Mouse (Mus musculus) A20 (cell line): ENCODE measurements around the gene 9330161L09Rik.

Experiments used
- DNase-seq: peaks from one replicate; pipeline ENCODE4 v3.0.0-alpha.2; 2011; ENCODE audit warnings: low read depth, low spot score

Gene 9330161L09Rik

DNA sequence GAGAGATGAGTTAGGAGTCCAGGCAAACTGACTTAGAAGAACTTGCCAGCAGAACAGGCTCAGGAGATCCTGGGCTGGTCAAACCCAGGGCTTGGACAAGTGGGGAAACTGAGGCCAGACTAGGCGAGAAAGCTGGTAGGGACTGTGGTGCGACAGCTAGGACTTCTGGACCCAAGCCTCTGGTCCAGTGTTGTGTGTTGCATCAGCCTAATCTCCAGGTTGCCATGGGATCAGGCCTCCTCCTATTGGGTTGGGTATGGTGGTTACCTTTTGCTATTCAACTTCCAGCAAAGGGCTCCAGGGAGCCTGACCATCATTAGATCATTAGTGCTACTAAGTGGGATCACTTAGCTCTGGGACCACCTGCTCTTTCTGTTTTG is 18.3 kb downstream of the 9330161L09Rik start:
- no peak for DNase-seq

GRCm38 (mm10) chr12:103388505-103389347 is 18.9 kb downstream of the 9330161L09Rik start, which contains the start of gene Otub2:
Gene Otub2 (plus strand): TSS chr12:103388682.
- peak; percentile 97 for DNase-seq

DNA sequence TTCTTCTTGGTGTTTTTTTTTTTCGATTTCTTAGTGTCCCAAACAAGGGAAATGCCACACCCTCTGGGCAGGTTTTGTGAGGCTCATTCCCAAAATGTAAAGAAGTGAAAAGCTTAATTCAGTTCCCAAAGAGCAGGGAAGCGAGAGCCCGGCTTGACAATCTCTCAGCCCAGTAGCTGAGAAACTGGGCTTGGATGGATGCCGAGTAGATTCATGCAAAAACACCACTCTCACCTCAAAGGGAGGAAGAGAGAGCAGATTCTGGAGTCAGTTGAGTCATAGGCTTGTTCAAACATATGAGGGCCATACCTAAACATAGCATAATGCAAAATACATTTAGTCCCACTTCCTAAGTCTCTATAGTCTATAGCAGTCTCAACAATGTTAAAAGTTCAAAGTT is 27.4 kb downstream of the 9330161L09Rik start:
- no peak for DNase-seq

GRCm38 (mm10) chr12:103376774-103377173 is 30.8 kb downstream of the 9330161L09Rik start:
- no peak for DNase-seq

DNA sequence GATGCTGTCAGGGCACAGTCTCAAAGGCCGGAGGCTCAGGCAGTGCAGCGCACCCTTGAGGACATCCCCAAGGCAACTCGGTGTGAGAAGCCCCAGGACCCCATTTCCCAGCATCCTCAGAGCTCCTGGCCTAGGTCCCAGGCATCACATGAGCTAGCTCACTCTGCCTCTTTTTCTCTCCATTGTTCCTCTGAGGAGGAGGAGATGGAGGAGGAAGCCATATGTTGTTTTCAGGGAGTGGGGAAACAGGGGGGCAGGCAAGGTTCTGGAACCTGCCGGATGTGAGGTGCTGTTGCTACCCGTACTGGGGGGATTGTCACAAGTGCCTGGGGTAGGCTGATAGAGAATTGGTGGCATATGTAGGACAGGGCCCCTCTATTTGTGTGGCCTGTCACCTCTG is 31.5 kb downstream of the 9330161L09Rik start:
- no peak for DNase-seq

DNA sequence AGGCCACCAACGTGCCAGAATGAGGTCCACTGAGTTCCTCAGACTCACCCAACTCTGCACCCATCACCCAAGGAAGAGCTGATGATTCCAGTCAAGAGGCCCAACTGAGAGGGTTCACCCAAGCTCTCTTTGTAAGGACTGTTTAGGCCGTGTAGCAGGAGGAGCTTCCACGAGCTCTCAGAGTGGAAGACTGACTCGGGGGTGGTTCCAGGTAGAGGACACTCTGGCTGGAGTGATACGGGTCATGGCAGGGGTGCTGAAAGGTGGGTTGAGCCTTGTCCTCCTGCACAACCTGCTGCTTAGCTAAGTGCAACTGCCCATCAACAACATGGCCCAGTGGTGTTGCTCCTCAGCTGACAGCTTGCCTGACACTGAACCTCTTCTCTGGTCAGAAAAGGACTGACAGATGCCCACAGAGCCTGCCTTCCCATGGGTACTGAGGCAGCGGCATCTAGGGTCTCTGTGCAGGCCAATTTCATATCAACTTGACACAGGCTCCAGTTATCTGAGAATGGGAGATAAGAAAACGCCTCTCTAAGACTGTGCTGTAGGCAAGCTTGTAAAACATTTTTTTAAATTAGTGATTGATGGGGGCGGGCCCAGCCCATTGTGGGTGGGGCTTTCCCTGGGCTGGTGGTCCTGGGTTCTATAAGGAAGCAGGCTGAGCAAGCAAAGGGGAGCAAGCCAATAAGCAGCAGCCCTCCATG is 33.9 kb downstream of the 9330161L09Rik start:
- no peak for DNase-seq

DNA sequence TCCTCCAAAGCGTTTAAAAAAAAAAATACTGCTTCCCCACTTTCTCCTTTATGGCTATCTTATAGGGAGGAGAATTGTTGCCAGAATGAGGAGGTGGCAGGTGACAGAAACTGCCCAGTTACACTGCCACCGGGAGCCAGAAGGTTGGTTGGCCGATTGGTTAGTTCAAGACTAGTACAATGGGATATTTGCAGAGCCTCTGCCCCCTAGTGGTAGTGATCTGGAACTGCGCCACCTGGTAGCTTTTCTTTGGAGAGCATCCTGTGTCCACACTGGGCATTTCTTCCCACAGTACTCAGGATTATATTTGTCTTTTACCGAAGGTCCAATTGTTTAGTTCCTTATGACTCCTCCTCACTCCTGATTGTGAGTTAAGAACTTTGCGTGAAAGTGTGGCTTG is 35.9 kb downstream of the 9330161L09Rik start:
- DNase-seq, result peak; percentile 55

DNA sequence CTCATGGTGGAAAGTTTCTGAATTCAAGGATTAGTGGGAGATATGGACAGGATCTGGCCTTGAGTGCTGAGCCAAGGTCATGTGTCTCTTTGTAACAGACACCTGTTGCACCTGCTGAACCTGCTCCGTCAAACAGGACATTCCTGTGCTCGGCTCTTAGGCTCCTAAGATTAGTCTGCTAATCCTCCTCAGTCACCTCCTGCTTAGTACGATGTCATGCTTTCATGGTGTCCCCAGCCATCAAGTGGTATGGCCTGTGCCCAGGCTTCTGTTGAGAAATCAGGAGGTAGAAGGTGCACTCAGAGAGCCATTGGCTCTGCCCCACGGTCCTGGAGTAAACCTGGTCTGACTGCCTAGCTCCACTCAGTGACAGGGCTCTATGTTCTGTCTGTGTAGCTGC is 36.8 kb downstream of the 9330161L09Rik start:
- DNase-seq, result no peak

DNA sequence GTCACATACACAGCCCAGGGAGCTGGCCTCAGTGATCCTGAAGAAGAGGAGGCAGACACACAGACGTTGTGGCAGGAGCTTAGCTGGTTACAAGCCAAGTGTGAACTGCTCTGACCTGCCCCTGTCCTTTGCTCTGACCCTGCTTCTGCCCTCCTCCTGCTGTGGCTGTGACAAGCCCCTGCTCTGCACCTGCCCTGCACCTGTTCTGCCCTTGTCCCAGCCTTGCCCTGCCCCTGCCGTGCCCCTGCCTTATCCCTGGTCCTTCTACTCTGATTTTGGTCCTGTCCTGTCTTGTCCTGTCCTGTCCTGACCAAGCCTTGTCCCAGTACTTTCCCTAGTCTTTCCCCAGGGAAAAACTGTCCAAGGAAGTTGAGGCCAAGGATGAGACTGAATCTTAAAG is 38.8 kb downstream of the 9330161L09Rik start:
- no peak for DNase-seq

GRCm38 (mm10) chr12:103368326-103368669 is 39.3 kb downstream of the 9330161L09Rik start:
- DNase-seq, result no peak

GRCm38 (mm10) chr12:103367620-103368325 is 39.8 kb downstream of the 9330161L09Rik start:
- peak; percentile 59 for DNase-seq

- DNase-seq, result no peak
These were observed 40.4 kb downstream of the 9330161L09Rik start for GRCm38 (mm10) chr12:103367171-103367570.

DNA sequence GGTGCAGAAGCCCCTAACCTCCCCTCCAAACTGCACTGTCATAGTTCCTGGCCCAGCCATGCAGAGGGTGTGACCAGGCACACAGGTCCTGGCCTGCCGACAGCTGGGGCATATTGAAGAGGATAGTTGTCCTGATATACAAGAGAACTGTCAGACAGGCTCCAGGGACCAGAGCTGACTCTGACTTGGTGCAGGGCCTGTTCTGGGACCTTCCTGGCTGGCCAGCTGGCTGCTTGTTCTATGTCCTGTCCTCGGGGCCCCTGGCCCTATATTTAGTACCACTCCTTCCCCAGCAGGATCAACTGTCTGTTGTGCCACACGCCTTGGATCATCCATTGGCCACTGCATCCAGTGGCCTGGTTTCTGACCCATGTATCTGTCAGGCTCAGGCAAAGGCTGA is 45.3 kb downstream of the 9330161L09Rik start:
- DNase-seq, result no peak

DNA sequence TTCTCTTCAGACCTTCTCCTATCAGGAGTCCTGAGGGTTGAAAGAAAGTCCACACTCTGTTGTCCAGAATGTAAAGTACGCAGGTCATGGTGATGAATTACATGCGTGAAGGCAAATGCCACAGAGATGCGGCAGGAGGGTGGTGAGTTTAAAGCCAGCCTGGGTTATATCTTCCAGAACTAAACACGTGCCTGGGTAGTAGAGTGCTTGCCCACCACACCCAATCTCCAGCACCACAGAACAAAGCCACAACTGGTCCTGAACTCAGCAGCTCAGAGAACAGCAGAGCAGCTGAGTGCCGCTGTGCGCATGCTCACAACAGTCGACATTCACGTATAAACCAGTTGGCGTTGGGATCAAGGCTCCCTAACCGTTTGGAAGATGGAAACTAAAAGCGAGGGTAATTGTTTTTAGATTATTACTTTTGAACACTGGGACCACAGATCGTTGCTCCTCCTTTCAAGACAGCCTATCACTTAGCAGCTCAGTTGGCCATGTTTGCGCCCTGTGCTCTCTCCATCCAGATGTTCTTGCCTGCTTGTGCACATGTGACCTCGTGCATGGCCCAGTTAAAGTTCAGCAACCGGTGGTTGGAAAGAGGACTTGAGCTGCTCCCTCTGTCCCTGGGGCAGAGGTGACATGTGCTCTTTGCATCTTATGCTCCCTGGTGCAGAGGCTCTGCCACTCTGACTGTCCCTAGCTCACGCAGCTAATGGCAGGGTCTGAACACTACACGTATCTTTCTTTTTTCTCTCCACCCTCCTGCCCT is 45.9 kb downstream of the 9330161L09Rik start:
- DNase-seq, result no peak

DNA sequence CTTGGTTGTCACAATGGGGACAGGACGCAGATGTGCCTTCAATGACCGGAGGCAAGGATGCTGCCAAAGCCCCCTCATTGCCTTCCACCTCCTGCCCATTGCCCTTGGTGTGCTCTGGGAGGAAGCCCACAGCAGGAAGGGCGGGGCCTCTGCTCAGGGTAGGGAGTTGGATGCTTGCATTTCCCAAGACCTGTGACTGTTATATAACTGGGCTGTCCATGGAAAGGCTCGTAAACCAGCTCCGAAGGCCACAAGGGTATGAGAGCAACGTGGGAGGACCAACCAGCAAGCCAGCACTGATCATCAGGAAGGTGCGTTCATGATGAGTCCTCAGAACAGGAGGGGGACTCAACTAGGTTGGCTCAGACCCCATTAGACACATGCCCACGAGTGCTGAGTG is 46.8 kb downstream of the 9330161L09Rik start:
- DNase-seq, result no peak

GRCm38 (mm10) chr12:103358951-103359801 is 48.4 kb downstream of the 9330161L09Rik start:
- DNase-seq, result no peak

- no peak for DNase-seq
These were observed 49.4 kb downstream of the 9330161L09Rik start for GRCm38 (mm10) chr12:103358216-103358615.
